Mouse (Mus musculus) limb, embryonic 12.5 days (tissue): ENCODE measurements around the gene Moxd1. TPM values are rescaled to one million over a fixed set of nuclear protein-coding genes. Genes with fewer than 3 reads are reported as not detected.

ENCODE experiments used
- ATAC-seq: fragments of 200-750 bp; cut with Nextera tagmentation; 2 replicates; pipeline ENCODE4 v1.8.0; 2017; ENCODE audit warnings: low read depth, moderate TSS enrichment; ENCODE audit not compliant: insufficient number of reproducible peaks, insufficient read depth, low FRiP score, low TSS enrichment
- H3K27ac ChIP-seq: fragments of 300-500 bp; sonication (generic); 2 replicates; pipeline ENCODE4 v1.5.1; 2016; ENCODE audit warnings: mild to moderate bottlenecking, moderate library complexity
- H3K27me3 ChIP-seq: fragments of 300-500 bp; sonication (generic); 2 replicates; pipeline ENCODE4 v1.6.1; 2016; ENCODE audit warnings: mild to moderate bottlenecking, moderate library complexity
- H3K36me3 ChIP-seq: fragments of 300-500 bp; sonication (generic); 2 replicates; pipeline ENCODE4 v1.6.1; 2016; ENCODE audit warnings: mild to moderate bottlenecking, moderate library complexity
- H3K4me1 ChIP-seq: fragments of 300-500 bp; sonication (generic); replicated peaks from 2 replicates; pipeline ENCODE4 v1.6.1; 2016
- H3K4me2 ChIP-seq: fragments of 300-500 bp; sonication (generic); 2 replicates; pipeline ENCODE4 v1.6.1; 2016; ENCODE audit warnings: mild to moderate bottlenecking, moderate library complexity
- H3K4me3 ChIP-seq: fragments of 300-500 bp; sonication (generic); replicated peaks from 2 replicates; pipeline ENCODE4 v1.5.1; 2016; ENCODE audit warnings: mild to moderate bottlenecking
- H3K9ac ChIP-seq: fragments of 300-500 bp; sonication (generic); replicated peaks from 2 replicates; pipeline ENCODE4 v1.6.1; 2016; ENCODE audit warnings: mild to moderate bottlenecking, moderate library complexity
- H3K9me3 ChIP-seq: fragments of 300-500 bp; sonication (generic); 2 replicates; pipeline ENCODE4 v1.6.1; 2016; ENCODE audit warnings: mild to moderate bottlenecking, moderate library complexity
- WGBS: fragments of 180-500 bp; shearing (Covaris S2); methylation state at CpG from one replicate; pipeline ENCODE4 v1.1.7; 2016; 5-methylcytosine and 5-hydroxymethylcytosine counted together
- polyA plus RNA-seq: library from polyadenylated mRNA; unstranded; fragments of >200 nt; fragmentation: Nextera tagmentation; extraction: Ambion mirVana; gene quantifications from 2 replicates; pipeline ENCODE4 v1.2.1, GENCODE M21; 2016

Gene Moxd1
- polyA plus RNA-seq, 1 experiment from 2014 or later = 20.3 TPM

GRCm38 (mm10) chr10:24228318-24229183, 5.2 kb downstream of the Moxd1 start:
- Histone ChIP-seq H3K27ac (no peak overlapping the region), H3K27me3 (peaks cover 37% of the 10 kb centered on the region), H3K4me1 (peaks cover 17% of the 10 kb centered on the region; the same call in 1 of the 2 replicates), H3K4me3 (no peak overlapping the region), H3K36me3 (no peaks in the 10 kb centered on the region), H3K9ac (no peak overlapping the region), H3K4me2 (no peak overlapping the region), H3K9me3 (no peaks in the 10 kb centered on the region)
- WGBS = 65% methylated on average over 12 of the region's 12 CpGs
- no peak for ATAC-seq

DNA sequence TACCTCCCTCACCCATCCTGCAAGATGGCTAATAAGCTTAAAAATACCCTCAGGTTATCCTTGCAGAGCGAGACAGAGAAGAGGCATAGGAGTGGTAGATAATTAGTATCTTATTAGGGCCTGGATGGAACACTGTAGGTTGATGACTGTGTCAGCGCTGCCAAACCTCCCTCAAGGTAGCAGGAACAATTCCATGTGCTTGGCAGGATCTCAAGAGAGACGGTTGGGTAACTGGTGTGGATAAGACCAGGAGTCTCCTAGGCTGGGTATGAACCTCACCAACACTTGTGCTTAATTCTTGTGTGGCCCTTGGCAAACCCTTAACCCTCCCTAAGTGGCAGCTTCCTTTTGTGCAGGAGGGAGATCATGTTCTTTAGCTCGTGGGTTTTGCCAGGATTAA, 9.0 kb downstream of the Moxd1 start:
- H3K27ac ChIP-seq = no peak overlapping the region
- 52% methylated on average over 4 of the region's 4 CpGs for WGBS
- no peak for ATAC-seq
- peaks cover 18% of the 10 kb centered on the region; the same call in 1 of the 2 replicates for H3K4me1 ChIP-seq
- H3K9me3 ChIP-seq = no peaks in the 10 kb centered on the region
- peaks cover 8% of the 10 kb centered on the region for H3K27me3 ChIP-seq
- no peaks in the 10 kb centered on the region for H3K36me3 ChIP-seq
- H3K4me2 ChIP-seq = no peak overlapping the region
- H3K4me3 ChIP-seq = no peak overlapping the region
- no peak overlapping the region for H3K9ac ChIP-seq

DNA sequence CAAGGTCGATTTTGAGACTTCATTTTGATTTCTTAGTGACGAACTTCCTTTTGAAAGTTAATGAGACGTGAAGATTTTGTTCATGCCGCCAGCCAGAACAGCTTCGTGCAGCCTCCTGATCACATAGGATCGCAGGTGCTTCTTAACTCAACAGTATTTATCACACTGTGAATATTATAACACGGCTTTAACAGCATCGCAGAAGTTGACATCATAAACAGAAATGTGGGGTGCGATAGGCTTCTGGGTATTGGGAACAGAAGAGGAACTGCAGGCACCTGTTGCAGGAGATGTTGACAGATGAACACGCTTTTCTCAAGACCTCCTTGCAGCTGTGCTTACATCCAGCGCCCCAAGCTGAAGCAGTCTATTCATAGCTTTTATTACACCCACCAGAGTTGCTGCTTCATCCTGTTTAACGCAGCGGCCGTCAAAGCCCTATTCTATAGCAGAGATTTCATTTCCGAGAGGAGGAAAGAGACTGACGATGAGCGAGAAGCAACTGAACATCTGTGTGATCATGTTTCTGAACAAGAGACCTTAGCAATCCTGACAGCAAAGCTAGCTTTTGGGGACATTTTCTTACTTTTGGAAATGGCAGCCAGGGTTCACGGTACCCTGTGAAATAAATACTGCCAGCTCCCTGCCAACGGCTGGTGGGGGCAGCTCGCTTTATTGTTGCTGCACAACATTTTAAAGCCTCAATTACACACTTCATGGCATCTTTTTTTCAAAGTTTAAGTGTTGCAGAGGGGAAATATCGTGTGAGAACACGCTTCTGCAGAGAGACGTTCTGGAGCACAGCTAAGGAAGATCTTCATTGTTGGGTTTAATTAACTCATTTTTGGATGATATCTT, 12.3 kb downstream of the Moxd1 start:
- Histone ChIP-seq H3K36me3 (no peaks in the 10 kb centered on the region), H3K4me1 (peaks cover 18% of the 10 kb centered on the region; the same call in 1 of the 2 replicates), H3K9ac (no peak overlapping the region), H3K4me2 (peak overlapping the region; percentile 36), H3K9me3 (peaks cover 5% of the 10 kb centered on the region; the same call in 1 of the 2 replicates), H3K4me3 (no peak overlapping the region), H3K27me3 (no peaks in the 10 kb centered on the region), H3K27ac (0 out of 2 replicates have a peak overlapping the region, but pooled peaks have one; percentile 17)
- ATAC-seq = peak; percentile 52; the same call in 1 of the 2 replicates
- 51% methylated on average over 23 of the region's 23 CpGs for WGBS

GRCm38 (mm10) chr10:24246815-24247214, 23.5 kb downstream of the Moxd1 start:
- Histone ChIP-seq H3K4me1 (no peaks in the 10 kb centered on the region), H3K27me3 (peaks cover 2% of the 10 kb centered on the region; the same call in 1 of the 2 replicates), H3K9me3 (no peaks in the 10 kb centered on the region), H3K9ac (no peak overlapping the region), H3K27ac (no peak overlapping the region), H3K36me3 (no peaks in the 10 kb centered on the region), H3K4me2 (no peak overlapping the region), H3K4me3 (no peak overlapping the region)
- ATAC-seq = no peak
- WGBS = 88% methylated on average over 4 of the region's 4 CpGs

GRCm38 (mm10) chr10:24248116-24248515, 24.8 kb downstream of the Moxd1 start:
- H3K27ac ChIP-seq = no peak overlapping the region
- ATAC-seq = no peak
- no peak overlapping the region for H3K4me2 ChIP-seq
- H3K9ac ChIP-seq = no peak overlapping the region
- H3K4me3 ChIP-seq = no peak overlapping the region
- peaks cover 2% of the 10 kb centered on the region; the same call in 1 of the 2 replicates for H3K27me3 ChIP-seq
- no peaks in the 10 kb centered on the region for H3K36me3 ChIP-seq
- no peaks in the 10 kb centered on the region for H3K9me3 ChIP-seq
- no peaks in the 10 kb centered on the region for H3K4me1 ChIP-seq

DNA sequence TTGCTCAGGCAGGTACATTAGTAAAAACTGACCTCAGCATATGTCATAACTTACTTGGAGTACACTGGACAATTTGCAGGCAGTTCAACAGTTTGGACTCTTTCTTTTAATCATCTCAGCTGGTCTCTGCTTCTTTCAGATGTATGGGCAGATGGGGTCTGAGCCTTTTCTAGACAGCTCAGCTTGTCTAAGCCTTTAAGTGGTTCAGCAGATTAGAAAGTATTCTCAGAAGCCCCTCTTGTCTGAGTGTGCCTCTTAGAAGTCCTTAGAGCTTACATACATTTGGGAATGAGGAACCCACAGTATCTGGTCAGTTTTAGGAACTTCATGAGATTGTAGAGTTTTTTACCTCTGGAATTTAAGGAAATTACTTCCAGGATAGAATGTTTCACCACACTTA, 28.3 kb downstream of the Moxd1 start:
- Histone ChIP-seq H3K27me3 (no peaks in the 10 kb centered on the region), H3K27ac (no peak overlapping the region)
- no peak for ATAC-seq

GRCm38 (mm10) chr10:24258150-24258549, 34.8 kb downstream of the Moxd1 start:
- Histone ChIP-seq H3K27ac (no peak overlapping the region), H3K27me3 (0 out of 2 replicates have a peak, but pooled peaks cover 3% of the 10 kb centered on the region), H3K4me2 (no peak overlapping the region), H3K36me3 (no peaks in the 10 kb centered on the region), H3K9me3 (no peaks in the 10 kb centered on the region; the same call in 1 of the 2 replicates), H3K4me1 (peaks cover 13% of the 10 kb centered on the region; the same call in 1 of the 2 replicates), H3K9ac (no peak overlapping the region), H3K4me3 (no peak overlapping the region)
- ATAC-seq = no peak
- 52% methylated on average over 7 of the region's 7 CpGs for WGBS

More for the DNA sequence above, 28.3 kb downstream of the Moxd1 start:
- Histone ChIP-seq H3K4me3 (no peak overlapping the region), H3K9ac (no peak overlapping the region), H3K4me1 (no peaks in the 10 kb centered on the region), H3K9me3 (no peaks in the 10 kb centered on the region), H3K36me3 (no peaks in the 10 kb centered on the region), H3K4me2 (no peak overlapping the region)

GRCm38 (mm10) chr10:24258885-24259284, 35.6 kb downstream of the Moxd1 start:
- ATAC-seq = no peak
- 31% methylated on average over 3 of the region's 3 CpGs for WGBS
- H3K27me3 ChIP-seq = 0 out of 2 replicates have a peak, but pooled peaks cover 3% of the 10 kb centered on the region

GRCm38 (mm10) chr10:24259794-24260590, 36.7 kb downstream of the Moxd1 start:
- no peaks in the 10 kb centered on the region; the same call in 1 of the 2 replicates for H3K9me3 ChIP-seq
- H3K4me1 ChIP-seq = peaks cover 13% of the 10 kb centered on the region; the same call in 1 of the 2 replicates
- H3K9ac ChIP-seq = no peak overlapping the region
- H3K4me2 ChIP-seq = no peak overlapping the region
- H3K36me3 ChIP-seq = no peaks in the 10 kb centered on the region
- WGBS = 18% methylated on average over 5 of the region's 5 CpGs
- peak; percentile 63; the same call in 1 of the 2 replicates for ATAC-seq
- no peak overlapping the region for H3K27ac ChIP-seq
- no peak overlapping the region for H3K4me3 ChIP-seq
- H3K27me3 ChIP-seq = 0 out of 2 replicates have a peak, but pooled peaks cover 3% of the 10 kb centered on the region

More at GRCm38 (mm10) chr10:24258885-24259284, 35.6 kb downstream of the Moxd1 start:
- Histone ChIP-seq H3K36me3 (no peaks in the 10 kb centered on the region), H3K4me2 (no peak overlapping the region), H3K9me3 (no peaks in the 10 kb centered on the region; the same call in 1 of the 2 replicates), H3K9ac (no peak overlapping the region), H3K4me3 (no peak overlapping the region), H3K4me1 (peaks cover 13% of the 10 kb centered on the region; the same call in 1 of the 2 replicates), H3K27ac (no peak overlapping the region)

- Histone ChIP-seq H3K27me3 (peaks cover 3% of the 10 kb centered on the region; the same call in 1 of the 2 replicates), H3K9me3 (no peaks in the 10 kb centered on the region; the same call in 1 of the 2 replicates), H3K4me3 (no peak overlapping the region), H3K4me1 (no peaks in the 10 kb centered on the region), H3K9ac (no peak overlapping the region), H3K4me2 (no peak overlapping the region), H3K27ac (no peak overlapping the region), H3K36me3 (no peaks in the 10 kb centered on the region)
- ATAC-seq = no peak
- WGBS = 76% methylated on average over 2 of the region's 2 CpGs
Observed at GRCm38 (mm10) chr10:24267520-24267919, 44.2 kb downstream of the Moxd1 start.
